ENCODE assay signal across 9 mouse cellular contexts in genomic region chr9:83537921-83538536, GRCm38 (mm10). TPM values are rescaled to one million over a fixed set of nuclear protein-coding genes. Genes with fewer than 3 reads are reported as not detected.
DNase-seq lines count a peak whose midpoint lies in the region; ATAC-seq and TF ChIP-seq lines count a peak whose summit lies in the region.
"Had no signal": no experiment of that assay in that cellular context is flagged by ENCODE, and none has a peak within 500 bp of the region (broad histone marks: within the 10 kb centered on the region; RNA-seq: fewer than 3 reads in every experiment).

No protein-coding gene starts in this region.

- TF ChIP-seq CTCF in kidney, adult 2 months (conservative IDR thresholded peaks at IDR 0.05; ENCODE audit: insufficient read depth, insufficient read length, low read depth, low read length) = no peak

- no peaks in the 10 kb centered on the region for H3K27me3 ChIP-seq in kidney, adult 2 months (replicated peaks; ENCODE audit: control insufficient read depth, insufficient read depth, low read length)
- H3K27me3 ChIP-seq in forebrain, embryonic 13.5 days = no peaks in the 10 kb centered on the region
- no peaks in the 10 kb centered on the region for H3K27me3 ChIP-seq in midbrain, embryonic 11.5 days (ENCODE audit: control insufficient read depth, insufficient read depth, low read length)
- H3K27me3 ChIP-seq: embryonic facial prominence, embryonic 13.5 days had no signal

- no peak overlapping the region for H3K4me3 ChIP-seq in kidney, adult 2 months (ENCODE audit: insufficient read depth, low read depth, low read length)
- H3K4me3 ChIP-seq in forebrain, embryonic 13.5 days = no peak overlapping the region
- no peak overlapping the region for H3K4me3 ChIP-seq in midbrain, embryonic 11.5 days (ENCODE audit: low read depth, low read length)
- H3K4me3 ChIP-seq: embryonic facial prominence, embryonic 13.5 days had no signal

- H3K4me1 ChIP-seq in kidney, adult 2 months (ENCODE audit: control insufficient read depth, insufficient read depth, low read length) = no peaks in the 10 kb centered on the region; the same call in 1 of the 2 replicates
- peaks cover 7% of the 10 kb centered on the region for H3K4me1 ChIP-seq in forebrain, embryonic 13.5 days
- no peaks in the 10 kb centered on the region for H3K4me1 ChIP-seq in midbrain, embryonic 11.5 days (ENCODE audit: control insufficient read depth, insufficient read depth, low read length)

- H3K36me3 ChIP-seq in kidney, adult 2 months (ENCODE audit: control insufficient read depth, insufficient read depth, low read length) = no peaks in the 10 kb centered on the region
- no peaks in the 10 kb centered on the region for H3K36me3 ChIP-seq in forebrain, embryonic 13.5 days (ENCODE audit: poor library complexity, severe bottlenecking)
- no peaks in the 10 kb centered on the region for H3K36me3 ChIP-seq in midbrain, embryonic 11.5 days (ENCODE audit: control insufficient read depth, insufficient read depth, low read length)
- H3K36me3 ChIP-seq: embryonic facial prominence, embryonic 13.5 days had no signal

- peak; percentile 13 for DNase-seq in kidney, postnatal 14 days
- no peak for DNase-seq in kidney, adult 2 months
- peak; percentile 30 for DNase-seq in R1 (ENCODE audit: low read depth, low spot score)
- DNase-seq in midbrain, embryonic 11.5 days (ENCODE audit: low spot score, missing footprints) = peak; percentile 86
- no peak for DNase-seq in thymus, postnatal 36 days
- no peak for DNase-seq in left cerebral cortex, adult 8-10 months (ENCODE audit: low spot score in 2 of 2)
- DNase-seq in right cerebral cortex, postnatal 25 days = no peak

- no peak overlapping the region for H3K9ac ChIP-seq in forebrain, embryonic 13.5 days
- no peak overlapping the region for H3K9ac ChIP-seq in midbrain, embryonic 11.5 days (ENCODE audit: low read length)
- H3K9ac ChIP-seq: embryonic facial prominence, embryonic 13.5 days had no signal

- H3K27ac ChIP-seq in kidney, adult 2 months (ENCODE audit: insufficient read depth, low read depth, low read length) = no peak overlapping the region
- peak overlapping the region; percentile 64 for H3K27ac ChIP-seq in forebrain, embryonic 13.5 days
- no peak overlapping the region for H3K27ac ChIP-seq in midbrain, embryonic 11.5 days (ENCODE audit: low read depth, low read length)
- H3K27ac ChIP-seq: embryonic facial prominence, embryonic 13.5 days had no signal

- no peak for TF ChIP-seq POLR2A in kidney, adult 2 months (IDR thresholded peaks at IDR 0.05; ENCODE audit: low read depth, low read length)

- no peaks in the 10 kb centered on the region for H3K9me3 ChIP-seq in forebrain, embryonic 13.5 days (replicated peaks)
- H3K9me3 ChIP-seq in midbrain, embryonic 11.5 days (ENCODE audit: control insufficient read depth, low read length) = no peaks in the 10 kb centered on the region
- H3K9me3 ChIP-seq: embryonic facial prominence, embryonic 13.5 days had no signal

- peak overlapping the region; percentile 17; the same call in 1 of the 2 replicates for H3K4me2 ChIP-seq in forebrain, embryonic 13.5 days
- no peak overlapping the region for H3K4me2 ChIP-seq in midbrain, embryonic 11.5 days
- H3K4me2 ChIP-seq: embryonic facial prominence, embryonic 13.5 days had no signal

- ATAC-seq in forebrain, embryonic 13.5 days = peak; percentile 79
- ATAC-seq in midbrain, embryonic 11.5 days (ENCODE audit: low FRiP score) = 0 out of 2 replicates have a peak, but pooled peaks have one; percentile 33

- 68% methylated on average over 15 of the region's 15 CpGs for WGBS in kidney, adult 2 months
- 45% methylated on average over 15 of the region's 15 CpGs for WGBS in forebrain, embryonic 13.5 days
- 54% methylated on average over 15 of the region's 15 CpGs for WGBS in midbrain, embryonic 11.5 days

RNA-seq across cellular contexts. Expression of gene Sh3bgrl2, which starts 10.1 kb away (rescaled TPM):
- polyA plus RNA-seq in kidney, adult 2 months (2012; rRNA removed) = 10.5 and 12.1 TPM in 2 replicates
- polyA plus RNA-seq in forebrain, embryonic 13.5 days (2015; fragmentation: Nextera tagmentation; extraction: Ambion mirVana) = 12.7 and 16.9 TPM in 2 replicates
- 10.1 and 12.2 TPM in 2 replicates for polyA plus RNA-seq in midbrain, embryonic 11.5 days (2014; fragmentation: Nextera tagmentation; extraction: Ambion mirVana)
- 10 to 100 TPM; 33.9 to 43.8 (median 36.9) TPM for total RNA-seq in left cerebral cortex, adult 8-10 months (2022)

Comparison
In these comparisons a context has a peak if more than half of its experiments do, and no peak if none do; other contexts are left out.
1. DNase-seq: peak in kidney, postnatal 14 days (single experiment), R1 (single experiment) and midbrain, embryonic 11.5 days (single experiment); none in kidney, adult 2 months (single experiment), thymus, postnatal 36 days (0 of 2), left cerebral cortex, adult 8-10 months (0 of 2) and right cerebral cortex, postnatal 25 days (single experiment).